ENCODE assay signal across 14 mouse cellular contexts in genomic region chr11:52384667-52385066, GRCm38 (mm10). TPM values are rescaled to one million over a fixed set of nuclear protein-coding genes. Genes with fewer than 3 reads are reported as not detected.
A peak's percentile ranks its signal among the peaks of the same experiment; 100 is the strongest.
DNase-seq lines count a peak whose midpoint lies in the region; ATAC-seq and TF ChIP-seq lines count a peak whose summit lies in the region.
"Had no signal": no experiment of that assay in that cellular context is flagged by ENCODE, and none has a peak within 500 bp of the region (broad histone marks: within the 10 kb centered on the region; RNA-seq: fewer than 3 reads in every experiment).

No protein-coding gene starts in this region.

- no peak overlapping the region for H3K9ac ChIP-seq in ES-E14 (ENCODE audit: insufficient read depth, low read depth, low read length, poor library complexity, severe bottlenecking)
- H3K9ac ChIP-seq: forebrain, embryonic 13.5 days; limb, embryonic 13.5 days; neural tube, embryonic 12.5 days had no signal

- peak; percentile 51 for DNase-seq in CD4-positive, CD25-positive, alpha-beta regulatory T cell, adult 2 months (ENCODE audit: low read depth, low spot score)
- DNase-seq in layer of hippocampus, adult 2 months (ENCODE audit: low spot score in 2 of 2): no peak
- no peak for DNase-seq in layer of hippocampus, adult 9-11 months
- DNase-seq in ES-E14 (ENCODE audit: low read depth, low spot score): no peak
- DNase-seq in forelimb bud, embryonic 11.5 days (ENCODE audit: low read depth, low spot score): peak; percentile 14
- DNase-seq in right cerebral cortex, postnatal 36 days (ENCODE audit: low spot score in 2 of 2): no peak
- DNase-seq in left cerebral cortex, adult 18-20 months (ENCODE audit: low spot score in 2 of 2): no peak
- DNase-seq: cerebellum, postnatal 14 days; right cerebral cortex, postnatal 4 days; thymus, adult 2 months had no signal

- no peaks in the 10 kb centered on the region for H3K9me3 ChIP-seq in ES-E14 (ENCODE audit: control insufficient read depth, insufficient read depth, low read depth, low read length)
- H3K9me3 ChIP-seq: forebrain, embryonic 13.5 days; limb, embryonic 13.5 days; neural tube, embryonic 12.5 days had no signal

- no peak for ATAC-seq in CD4-positive, CD25-positive, alpha-beta regulatory T cell, adult 4 months
- ATAC-seq: forebrain, embryonic 13.5 days had no signal

- H3K4me1 ChIP-seq in ES-E14 (ENCODE audit: control insufficient read depth in 2 of 2, insufficient read depth in 2 of 2, low read length in 2 of 2, poor library complexity in 1 of 2): peaks cover 4 to 24% of the 10 kb centered on the region in 2 experiments; a peak in 3 of 4 replicates
- H3K4me1 ChIP-seq: forebrain, embryonic 13.5 days; limb, embryonic 13.5 days; neural tube, embryonic 12.5 days had no signal

- in situ Hi-C loops in ES-E14 (cut with MboI; ENCODE audit: low sequenced_read_pairs in 2 of 2, unreplicated experiment in 2 of 2): no loop called here

- H3K4me3 ChIP-seq in layer of hippocampus, adult 2 months: no peak overlapping the region
- no peak overlapping the region for H3K4me3 ChIP-seq in ES-E14 (ENCODE audit: insufficient read depth in 1 of 2, low read depth in 1 of 2, low read length in 2 of 2, poor library complexity in 1 of 2, severe bottlenecking in 1 of 2)
- H3K4me3 ChIP-seq: forebrain, embryonic 13.5 days; limb, embryonic 13.5 days; neural tube, embryonic 12.5 days had no signal

- peaks cover 54% of the 10 kb centered on the region for H3K36me3 ChIP-seq in ES-E14 (ENCODE audit: control insufficient read depth, insufficient read depth, low read length, poor library complexity, severe bottlenecking)

- no peak overlapping the region for H3K27ac ChIP-seq in layer of hippocampus, adult 2 months
- no peak overlapping the region for H3K27ac ChIP-seq in ES-E14 (ENCODE audit: insufficient read depth, low read depth, low read length, poor library complexity, severe bottlenecking)
- H3K27ac ChIP-seq: forebrain, embryonic 13.5 days; limb, embryonic 13.5 days; neural tube, embryonic 12.5 days had no signal

- peak; percentile 87 for TF ChIP-seq CTCF in layer of hippocampus, adult 2 months (conservative IDR thresholded peaks at IDR 0.05)

TF ChIP-seq in ES-E14, 5 proteins besides CTCF, POLR2A, EP300 and RAD21:
- TF ChIP-seq MAFK (IDR thresholded peaks at IDR 0.05; ENCODE audit: insufficient read depth, low read depth, low read length) (no peak), ZNF384 (IDR thresholded peaks at IDR 0.05; ENCODE audit: low read depth, low read length) (peak; percentile 78), CHD2 (IDR thresholded peaks at IDR 0.05; ENCODE audit: low read depth, low read length) (no peak)

RNA-seq across cellular contexts. Expression of gene 9530068E07Rik, which starts 11.6 kb away (rescaled TPM):
- 10 to 100 TPM; 43.7 to 50.8 TPM for polyA plus RNA-seq in CD4-positive, CD25-positive, alpha-beta regulatory T cell, adult 4 months (2017; shearing (Covaris generic))
- total RNA-seq in layer of hippocampus, adult 2 months (2021): 10 to 100 TPM; 61.3 to 65.5 TPM
- total RNA-seq in ES-E14 (2012; rRNA removed): 54.7 and 55.0 TPM in 2 replicates
- total RNA-seq in left cerebral cortex, adult 18-20 months (2021): 10 to 100 TPM; 57.1 to 61.6 TPM

RNA-seq across cellular contexts. Expression of gene Vdac1, which starts 24.0 kb away (rescaled TPM):
- 100 to 1,000 TPM in 1 of 2 experiments, 10 to 100 TPM in 1; 67.5 to 104 TPM for polyA plus RNA-seq in CD4-positive, CD25-positive, alpha-beta regulatory T cell, adult 4 months (2017; shearing (Covaris generic))
- total RNA-seq in layer of hippocampus, adult 2 months (2021): 100 to 1,000 TPM; 513 to 524 TPM
- total RNA-seq in ES-E14 (2012; rRNA removed): 238 and 268 TPM in 2 replicates
- total RNA-seq in left cerebral cortex, adult 18-20 months (2021): 100 to 1,000 TPM; 560 to 576 TPM

Comparison
In these comparisons a context has a peak if more than half of its experiments do, and no peak if none do; other contexts are left out.
1. DNase-seq: peak in CD4-positive, CD25-positive, alpha-beta regulatory T cell, adult 2 months (single experiment) and forelimb bud, embryonic 11.5 days (single experiment); none in layer of hippocampus, adult 2 months (0 of 2), layer of hippocampus, adult 9-11 months (single experiment), ES-E14 (single experiment), right cerebral cortex, postnatal 36 days (0 of 2) and left cerebral cortex, adult 18-20 months (0 of 2).